Mouse (Mus musculus): Measurements from ENCODE around the gene Btnl4. TPM values are rescaled to one million over a fixed set of nuclear protein-coding genes. Genes with fewer than 3 reads are reported as not detected.
A peak's percentile ranks its signal among the peaks of the same experiment; 100 is the strongest.
"Not testable (repeated sequence)": the region's sequence is repeated elsewhere in the genome, so short reads cannot be mapped to it uniquely, and the experiment has no call there.

Gene Btnl4
- not detected for total RNA-seq (2022)

DNA sequence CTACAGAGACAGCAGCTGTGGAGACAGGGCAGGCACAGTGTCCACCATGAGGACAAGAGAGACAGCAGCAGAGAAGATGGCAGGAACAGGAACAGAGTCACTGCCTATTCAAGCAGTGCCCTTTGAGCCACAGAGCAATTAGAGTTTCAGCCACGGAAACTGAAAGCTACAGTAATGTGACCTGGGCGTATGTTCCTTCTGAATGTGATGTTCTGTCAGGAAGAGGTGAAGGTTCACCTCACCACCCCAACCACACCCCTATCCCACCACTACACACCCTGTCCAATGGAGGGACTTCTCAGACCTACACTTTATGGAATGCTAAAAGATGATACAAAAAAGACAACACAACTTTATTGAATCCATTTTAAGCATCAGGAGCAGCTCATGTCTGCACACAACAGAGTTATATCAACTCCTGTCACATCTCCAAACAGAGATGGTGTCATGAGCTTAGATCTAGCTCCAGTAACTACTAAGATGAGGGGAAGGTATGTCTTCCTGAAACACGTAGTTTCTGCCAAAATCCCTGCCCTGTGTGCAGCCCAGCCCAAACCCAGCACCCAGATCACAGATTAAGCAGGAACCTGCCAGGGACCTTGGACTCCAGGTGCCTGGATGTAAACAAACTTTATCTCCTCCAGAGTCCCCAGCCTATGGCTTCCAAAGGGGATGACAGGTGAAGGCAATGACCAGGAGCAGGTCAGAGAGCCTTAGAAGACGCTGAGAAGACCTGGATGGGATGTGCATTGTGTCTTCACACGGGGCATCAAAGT, at the start of gene Btnl4:
TSS of gene Btnl4 (minus strand) at position 81 of the 776 bp plus-strand sequence.
- not testable (repeated sequence) for DNase-seq (ENCODE audit: low spot score)

DNA sequence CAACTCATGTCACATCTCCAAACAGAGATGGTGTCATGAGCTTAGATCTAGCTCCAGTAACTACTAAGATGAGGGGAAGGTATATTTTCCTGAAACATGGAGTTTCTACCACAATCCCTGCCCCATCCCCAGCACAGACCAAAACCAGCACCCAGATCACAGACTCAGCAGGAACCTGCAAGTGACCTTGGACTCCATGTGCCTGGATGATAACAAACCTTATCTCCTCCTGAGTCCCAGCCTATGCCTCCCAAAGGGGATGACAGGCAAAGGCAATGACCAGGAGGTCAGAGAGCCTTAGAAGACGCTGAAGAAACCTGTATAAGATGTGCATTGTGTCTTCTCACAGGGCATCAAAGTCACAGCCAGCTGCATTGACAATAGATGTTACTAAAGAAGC, 41.9 kb upstream of the Btnl4 start:
- DNase-seq (ENCODE audit: low spot score): no peak

DNA sequence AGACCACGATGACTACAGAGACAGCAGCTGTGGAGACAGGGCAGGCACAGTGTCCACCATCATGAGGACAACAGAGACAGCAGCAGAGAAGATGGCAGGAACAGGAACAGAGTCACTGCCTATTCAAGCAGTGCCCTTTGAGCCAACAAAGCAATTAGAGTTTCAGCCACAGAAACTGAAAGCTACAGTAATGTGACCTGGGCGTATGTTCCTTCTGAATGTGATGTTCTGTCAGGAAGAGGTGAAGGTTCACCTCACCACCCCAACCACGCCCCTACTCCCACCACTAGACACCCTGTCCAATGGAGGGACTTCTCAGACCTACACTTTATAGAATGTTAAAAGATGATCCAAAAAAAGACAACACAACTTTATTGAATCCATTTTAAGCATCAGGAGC, 41.5 kb upstream of the Btnl4 start:
- not testable (repeated sequence) for DNase-seq (ENCODE audit: low spot score)

DNA sequence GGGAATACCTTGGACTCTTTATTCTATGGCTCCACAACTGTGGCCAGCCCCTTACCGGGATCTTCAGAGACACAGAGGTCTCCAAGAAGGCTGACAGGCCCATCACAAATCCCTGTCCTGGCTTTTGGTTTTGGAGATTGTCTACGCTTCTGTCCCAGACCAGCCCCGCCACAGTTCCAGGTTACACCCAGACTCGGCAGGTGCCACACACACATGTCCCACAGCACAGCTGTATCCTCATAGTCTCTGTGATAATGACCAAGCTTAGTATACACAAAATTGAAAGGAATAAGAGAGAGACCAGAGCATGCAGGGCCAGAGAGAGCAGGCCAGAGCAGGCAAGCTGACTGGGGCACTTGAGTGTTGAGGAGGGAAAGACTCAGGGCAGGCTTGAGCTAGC, 40.7 kb upstream of the Btnl4 start:
- no peak for DNase-seq (ENCODE audit: low spot score)

DNA sequence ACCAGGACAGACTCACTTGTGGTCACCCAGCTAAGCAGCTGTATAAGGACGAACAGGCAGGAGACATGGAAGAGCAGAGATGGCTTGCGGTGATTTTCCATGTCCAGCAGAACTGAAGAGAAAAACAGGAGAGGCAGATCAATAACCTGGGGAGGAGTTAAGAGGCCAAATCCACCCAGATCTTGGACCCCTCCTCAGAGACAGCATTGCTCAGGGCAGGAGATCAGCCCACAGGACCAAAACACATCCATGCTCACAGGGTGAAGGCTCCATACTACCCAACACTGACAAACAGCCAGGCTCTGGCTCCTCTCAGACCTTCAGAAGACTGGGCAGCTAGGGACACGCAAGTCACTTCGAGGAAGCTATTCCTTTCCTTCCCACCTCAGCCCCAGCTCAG, 40.1 kb upstream of the Btnl4 start, which contains the start of gene Btnl6:
TSS of gene Btnl6 (minus strand) at position 101 of the 400 bp plus-strand sequence.
- DNase-seq (ENCODE audit: low spot score): no peak

DNA sequence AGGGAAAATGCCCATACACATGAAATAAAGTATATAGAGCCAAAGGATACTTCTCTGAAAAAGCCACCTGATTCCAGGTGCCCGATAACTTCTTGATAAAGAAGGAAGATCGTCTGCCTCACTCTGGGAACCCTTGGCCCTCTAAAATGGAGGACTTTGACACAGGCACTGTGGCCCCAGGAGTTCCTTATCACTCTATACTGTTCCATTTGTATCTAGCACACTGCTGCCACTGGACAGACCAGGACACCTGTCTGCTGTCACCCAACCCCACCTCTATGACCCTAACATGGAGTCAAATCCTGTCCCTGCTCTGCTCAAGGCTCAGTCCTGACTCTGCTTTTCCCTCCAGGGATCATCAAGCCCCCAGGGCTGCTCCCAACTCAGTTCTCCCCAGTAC, 39.4 kb upstream of the Btnl4 start:
- no peak for DNase-seq (ENCODE audit: low spot score)

DNA sequence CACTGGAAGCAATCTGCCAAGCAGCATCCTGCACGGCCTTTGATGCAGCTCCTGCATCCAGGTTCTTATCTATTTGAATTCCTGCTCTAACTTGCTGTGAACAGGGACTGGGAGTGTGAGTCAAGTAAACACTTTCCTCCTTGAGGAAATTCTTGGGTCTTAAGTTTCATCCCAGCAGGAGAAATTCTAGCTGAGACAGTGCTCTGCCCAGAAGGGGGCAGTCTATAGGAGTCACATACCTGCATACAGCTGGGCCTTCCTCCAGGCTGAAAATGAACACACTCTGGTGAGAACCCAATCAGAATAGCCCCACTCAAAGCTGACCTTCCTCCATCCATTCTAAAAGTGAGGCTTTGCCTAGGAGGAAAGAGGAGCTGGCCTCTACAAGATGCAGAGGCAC, 34.6 kb upstream of the Btnl4 start:
- DNase-seq (ENCODE audit: low spot score): not testable (repeated sequence)

DNA sequence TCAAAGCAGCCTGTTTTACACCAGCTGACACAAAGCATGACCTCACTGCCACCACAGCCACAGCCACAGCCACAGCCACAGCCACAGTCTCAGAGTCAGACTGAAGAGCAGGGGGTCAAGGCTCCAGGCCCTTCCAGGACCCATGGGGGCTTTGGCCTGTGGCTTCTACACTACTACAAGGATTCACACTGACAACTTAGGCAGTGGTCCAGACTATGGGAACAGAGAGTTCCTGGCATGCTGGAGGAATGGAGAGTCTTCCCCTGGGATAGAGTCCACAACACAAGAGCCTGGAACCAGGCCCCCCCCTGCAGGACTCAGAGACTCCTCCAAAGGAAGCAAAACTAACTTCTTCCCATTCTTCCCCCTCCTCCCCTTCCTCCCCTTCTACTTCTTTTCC, 30.5 kb upstream of the Btnl4 start:
- peak; percentile 38 for DNase-seq (ENCODE audit: low spot score)

DNA sequence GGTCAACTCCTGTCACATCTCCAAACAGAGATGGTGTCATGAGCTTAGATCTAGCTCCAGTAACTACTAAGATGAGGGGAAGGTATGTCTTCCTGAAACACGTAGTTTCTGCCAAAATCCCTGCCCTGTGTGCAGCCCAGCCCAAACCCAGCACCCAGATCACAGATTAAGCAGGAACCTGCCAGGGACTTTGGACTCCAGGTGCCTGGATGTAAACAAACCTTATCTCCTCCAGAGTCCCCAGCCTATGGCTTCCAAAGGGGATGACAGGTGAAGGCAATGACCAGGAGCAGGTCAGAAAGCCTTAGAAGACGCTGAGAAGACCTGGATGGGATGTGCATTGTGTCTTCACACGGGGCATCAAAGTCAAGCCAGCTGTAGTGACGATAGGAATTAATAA, 20.6 kb upstream of the Btnl4 start:
- DNase-seq (ENCODE audit: low spot score): not testable (repeated sequence)

DNA sequence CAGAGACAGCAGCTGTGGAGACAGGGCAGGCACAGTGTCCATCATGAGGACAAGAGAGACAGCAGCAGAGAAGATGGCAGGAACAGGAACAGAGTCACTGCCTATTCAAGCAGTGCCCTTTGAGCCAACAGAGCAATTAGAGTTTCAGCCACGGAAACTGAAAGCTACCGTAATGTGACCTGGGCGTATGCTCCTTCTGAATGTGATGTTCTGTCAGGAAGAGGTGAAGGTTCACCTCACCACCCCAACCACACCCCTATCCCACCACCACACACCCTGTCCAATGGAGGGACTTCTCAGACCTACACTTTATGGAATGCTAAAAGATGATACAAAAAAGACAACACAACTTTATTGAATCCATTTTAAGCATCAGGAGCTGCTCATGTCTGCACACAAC, 20.2 kb upstream of the Btnl4 start:
- DNase-seq (ENCODE audit: low spot score): not testable (repeated sequence)

DNA sequence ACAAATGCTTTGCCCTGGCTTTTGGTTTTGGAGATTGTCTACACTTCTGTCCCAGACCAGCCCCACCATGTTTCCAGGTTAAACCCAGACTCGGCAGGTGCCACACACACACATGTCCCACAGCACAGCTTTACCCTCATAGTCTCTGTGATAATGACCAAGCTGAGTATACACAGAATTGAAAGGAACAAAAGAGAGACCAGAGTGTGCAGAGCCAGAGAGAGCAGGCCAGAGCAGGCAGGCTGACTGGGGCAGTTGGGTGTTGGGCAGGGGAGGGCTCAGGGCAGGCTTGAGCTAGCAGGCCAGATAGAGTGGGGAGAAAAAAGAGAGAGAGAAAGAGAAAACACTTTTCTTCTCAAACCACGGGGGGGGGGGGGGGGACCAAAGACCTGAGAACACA, 19.4 kb upstream of the Btnl4 start:
- no peak for DNase-seq (ENCODE audit: low spot score)

DNA sequence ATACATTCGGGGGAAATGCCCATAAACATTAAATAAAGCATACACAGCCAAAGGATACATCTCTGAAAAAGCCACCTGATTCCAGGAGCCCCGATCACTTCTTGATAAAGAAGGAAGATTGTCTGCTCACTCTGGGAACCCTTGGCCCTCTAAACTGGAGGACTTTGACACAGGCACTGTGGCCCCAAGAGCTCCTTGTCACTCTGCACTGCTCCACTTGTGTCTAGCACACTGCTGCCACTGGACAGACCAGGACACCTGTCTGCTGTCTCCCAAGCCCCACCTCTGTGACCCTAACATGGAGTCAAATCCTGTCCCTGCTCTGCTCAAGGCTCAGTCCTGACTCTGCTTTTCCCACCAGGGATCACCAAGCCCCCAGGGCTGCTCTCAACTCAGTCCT, 18.0 kb upstream of the Btnl4 start:
- not testable (repeated sequence) for DNase-seq (ENCODE audit: low spot score)

DNA sequence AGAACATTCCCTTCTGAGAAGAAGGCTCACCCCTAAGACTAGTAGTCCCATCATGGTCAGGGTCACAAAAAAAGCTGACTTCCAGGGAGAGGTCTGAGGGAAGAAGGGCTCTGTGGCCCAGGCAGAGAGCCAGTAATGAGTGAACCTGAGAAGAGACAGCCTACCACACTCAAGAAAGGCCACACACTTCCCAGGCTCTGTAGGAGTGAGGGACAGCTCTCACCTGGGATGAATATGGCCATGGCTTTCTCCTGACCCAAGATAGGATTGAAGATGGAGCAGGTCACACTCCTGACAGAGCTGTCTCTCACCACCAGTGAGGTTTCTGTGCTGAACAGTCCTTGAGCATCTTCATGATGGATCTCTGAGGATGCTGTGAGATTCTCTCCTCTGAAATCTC, 15.7 kb upstream of the Btnl4 start:
- no peak for DNase-seq (ENCODE audit: low spot score)

DNA sequence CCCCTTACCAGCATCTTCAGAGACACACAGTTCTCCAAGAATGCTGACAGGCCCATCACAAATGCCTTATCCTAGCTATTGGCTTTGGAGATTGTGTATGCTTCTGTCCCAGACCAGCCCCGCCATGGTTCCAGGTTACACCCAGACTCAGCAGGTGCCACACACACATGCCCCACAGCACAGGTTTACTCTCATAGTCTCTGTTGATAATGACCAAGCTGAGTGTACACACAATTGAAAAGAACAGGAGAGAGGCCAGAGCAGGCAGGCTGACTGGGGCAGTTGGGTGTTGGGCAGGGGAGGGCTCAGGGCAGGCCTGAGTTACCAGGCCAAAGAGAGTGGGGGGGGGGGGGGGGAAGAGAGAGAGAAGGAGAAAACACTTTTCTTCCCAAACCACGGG, 691 bp downstream of the Btnl4 start:
- DNase-seq (ENCODE audit: low spot score): no peak

DNA sequence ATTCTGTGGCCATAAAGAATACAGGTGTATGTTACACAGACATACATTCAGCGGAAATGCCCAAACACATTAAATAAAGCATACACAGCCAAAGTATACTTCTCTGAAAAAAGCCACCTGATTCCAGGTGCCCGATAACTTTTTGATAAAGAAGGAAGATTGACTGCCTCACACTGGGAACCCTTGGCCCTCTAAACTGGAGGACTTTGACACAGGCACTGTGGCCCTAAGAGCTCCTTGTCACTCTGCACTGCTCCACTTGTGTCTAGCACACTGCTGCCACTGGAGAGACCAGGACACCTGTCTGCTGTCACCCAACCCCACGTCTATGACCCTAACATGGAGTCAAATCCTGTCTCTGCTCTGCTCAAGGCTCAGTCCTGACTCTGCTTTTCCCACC, 2.1 kb downstream of the Btnl4 start:
- no peak for DNase-seq (ENCODE audit: low spot score)

DNA sequence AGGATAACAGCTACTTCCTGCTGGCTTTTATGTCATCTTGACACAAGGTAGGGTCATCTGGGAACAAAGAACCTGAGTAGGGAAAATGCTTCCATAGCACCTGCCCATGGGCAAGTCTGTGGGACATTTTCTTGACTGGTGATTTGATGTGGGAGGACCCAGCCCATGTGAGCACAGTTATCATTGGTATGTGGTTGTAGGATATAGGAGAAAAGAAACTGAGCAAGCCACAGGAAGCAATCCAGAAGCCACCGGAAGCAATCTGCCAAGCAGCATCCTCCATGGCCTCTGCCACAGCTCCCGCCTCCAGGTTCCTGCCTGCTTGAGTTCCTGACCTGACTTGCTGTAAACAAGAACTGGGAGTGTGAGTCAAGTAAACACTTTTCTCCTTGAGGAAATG, 6.6 kb downstream of the Btnl4 start:
- no peak for DNase-seq (ENCODE audit: low spot score)

DNA sequence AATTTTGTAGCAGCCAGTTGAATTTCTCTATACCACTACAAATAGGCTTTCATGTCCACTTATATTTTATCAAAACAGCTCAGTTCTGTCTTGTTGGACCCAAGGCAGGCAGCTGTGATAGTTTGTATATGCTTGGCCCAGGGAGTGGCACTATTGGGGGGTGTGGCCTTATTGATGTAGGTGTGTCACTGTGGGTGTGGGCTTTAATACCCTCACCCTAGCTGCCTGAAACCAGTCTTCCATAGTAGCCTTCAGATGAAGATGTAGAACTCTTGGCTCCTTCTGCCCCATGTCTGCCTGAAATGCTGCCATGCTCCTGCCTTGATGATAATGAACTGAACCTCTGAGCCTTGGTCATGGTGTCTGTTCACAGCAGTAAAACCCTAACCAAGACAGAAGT, 11.2 kb downstream of the Btnl4 start:
- not testable (repeated sequence) for DNase-seq (ENCODE audit: low spot score)

DNA sequence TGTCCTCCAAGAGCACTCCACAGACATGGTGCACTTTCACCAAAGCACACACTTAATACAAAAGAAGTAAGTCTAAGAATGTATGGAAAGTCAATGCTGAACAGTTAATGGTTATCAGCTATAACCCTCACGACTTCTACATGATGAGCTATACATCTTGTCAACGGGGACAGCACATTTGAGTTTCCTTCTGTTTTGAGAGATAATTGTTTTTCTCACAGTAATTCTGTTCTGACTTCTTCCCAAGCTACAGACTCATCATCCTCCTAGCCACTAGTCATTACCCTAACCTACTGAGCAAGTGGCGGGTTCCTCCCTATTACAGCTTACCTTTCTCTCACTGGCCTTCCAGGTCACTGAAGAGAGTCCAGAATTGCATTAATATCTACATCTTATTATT, 17.9 kb downstream of the Btnl4 start:
- no peak for DNase-seq (ENCODE audit: low spot score)

DNA sequence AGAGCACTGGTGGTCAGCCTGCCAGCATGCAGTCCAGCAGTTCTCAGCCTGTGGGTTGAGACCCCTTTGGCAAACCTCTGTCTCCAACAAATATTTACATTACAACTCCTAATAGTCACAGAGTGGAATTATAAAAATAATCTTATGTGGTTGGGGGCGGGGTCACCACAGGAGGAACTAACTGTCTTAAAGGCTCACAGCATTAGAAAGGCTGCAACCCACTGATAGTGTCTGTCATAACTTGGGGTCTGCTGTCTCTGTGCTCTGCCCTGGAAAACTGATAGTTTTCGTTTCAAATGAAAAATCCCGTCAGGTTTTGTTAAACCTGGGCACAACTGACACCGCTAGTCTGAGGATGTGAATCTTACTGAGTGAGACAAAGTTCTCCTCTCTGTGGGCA, 19.4 kb downstream of the Btnl4 start:
- no peak for DNase-seq (ENCODE audit: low spot score)

DNA sequence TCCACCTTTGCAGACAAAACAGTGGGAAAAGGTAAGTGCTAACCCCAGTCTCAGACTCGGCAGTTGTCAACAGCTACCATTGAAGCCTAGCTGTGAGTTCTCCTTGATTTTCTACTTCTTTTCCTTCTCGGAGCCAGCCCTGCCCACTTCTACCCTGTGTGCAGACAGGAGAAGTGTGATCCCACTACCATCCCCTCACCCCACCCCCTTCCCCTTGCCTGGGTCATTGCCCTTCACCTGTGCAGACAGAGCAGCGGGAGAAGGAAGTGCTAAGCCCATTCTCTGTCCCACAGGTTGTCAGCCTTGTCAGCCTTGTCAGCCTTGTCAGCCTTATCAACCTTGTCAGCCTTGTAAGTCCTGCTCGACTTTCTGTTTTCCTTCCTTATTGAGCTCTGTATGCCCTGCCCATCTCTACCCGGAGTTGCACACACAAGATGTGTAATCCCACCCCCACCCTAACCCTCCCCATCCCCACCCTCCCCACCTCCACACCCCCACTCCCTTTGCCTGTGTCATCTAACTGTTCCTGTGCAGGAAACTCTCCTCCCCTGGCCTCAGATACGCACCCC, 28.6 kb downstream of the Btnl4 start:
- DNase-seq (ENCODE audit: low spot score): no peak

DNA sequence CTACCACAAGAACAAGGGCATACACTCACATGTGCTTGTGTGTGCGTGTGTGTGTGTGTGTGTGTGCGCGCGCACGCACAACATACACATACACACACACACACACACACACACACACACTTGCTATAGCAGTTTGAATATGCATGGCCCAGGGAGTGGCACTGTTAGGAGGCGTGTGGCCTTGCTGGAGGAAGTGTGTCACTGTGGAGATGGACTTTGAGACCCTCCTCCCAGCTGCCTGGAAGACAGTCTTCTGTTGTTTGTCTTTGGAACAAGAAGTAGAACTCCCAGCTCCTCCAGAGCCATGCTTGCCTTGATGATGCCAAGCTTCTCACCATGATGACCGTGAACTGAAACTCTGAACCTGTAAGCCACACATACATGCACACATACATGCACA, 35.1 kb downstream of the Btnl4 start:
- no peak for DNase-seq (ENCODE audit: low spot score)

DNA sequence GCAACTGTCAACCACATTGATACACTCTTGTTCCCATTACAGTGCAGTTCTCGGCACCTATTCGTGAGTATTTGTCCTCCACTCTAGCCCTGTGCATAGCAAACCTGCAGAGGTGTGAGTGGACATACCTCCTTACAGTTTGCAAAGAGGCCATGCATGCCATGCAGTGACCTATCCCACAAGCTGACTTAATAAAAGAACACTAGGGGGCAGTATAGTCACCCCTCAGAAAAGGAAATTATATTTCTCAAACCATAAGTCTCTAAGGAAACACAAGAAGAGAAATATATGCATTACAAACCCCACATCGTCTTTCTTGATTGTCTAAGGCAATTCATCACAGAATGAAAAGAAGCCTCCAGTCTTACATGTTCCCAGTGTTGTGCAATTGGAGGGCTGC, 37.3 kb downstream of the Btnl4 start:
- DNase-seq (ENCODE audit: low spot score): peak; percentile 36

DNA sequence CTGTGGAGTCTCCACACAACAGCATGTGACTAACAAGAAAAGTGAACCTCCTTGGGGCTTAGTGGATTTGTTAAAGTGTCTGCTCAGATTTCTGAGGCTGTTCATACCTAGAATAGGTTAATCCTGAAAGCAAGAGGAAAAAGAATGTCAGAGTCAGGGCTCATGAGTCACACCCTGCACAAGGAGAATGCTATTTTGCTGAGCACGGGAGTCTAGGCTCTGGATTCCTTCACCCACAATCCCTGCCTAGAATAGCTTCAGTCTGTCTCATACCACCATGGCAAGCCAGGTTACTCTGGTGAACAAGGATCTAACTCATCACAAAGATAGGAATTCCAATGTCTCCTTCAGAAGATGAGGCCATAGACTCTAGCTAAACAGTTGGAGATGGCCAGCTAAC, 38.5 kb downstream of the Btnl4 start:
- DNase-seq (ENCODE audit: low spot score): no peak

DNA sequence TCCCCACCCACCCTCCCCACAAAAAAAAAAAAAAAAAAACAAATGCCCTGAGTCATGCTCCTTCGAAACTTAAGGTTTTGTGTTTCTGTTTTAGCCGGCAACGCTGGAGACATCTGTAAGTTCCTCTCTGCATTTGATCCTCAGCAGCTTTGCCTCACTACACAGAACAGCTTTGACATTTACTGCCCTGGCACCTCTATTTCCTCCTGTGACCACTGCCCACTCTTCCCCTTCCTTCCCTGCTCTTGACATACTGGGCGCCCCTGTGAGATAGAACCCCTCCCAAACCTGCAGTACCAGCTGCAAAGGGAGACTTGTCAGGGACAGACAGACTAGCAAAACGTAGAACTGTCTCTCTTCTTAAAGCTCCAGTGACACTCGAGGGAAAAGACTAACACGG, 39.5 kb downstream of the Btnl4 start:
- no peak for DNase-seq (ENCODE audit: low spot score)
